Mouse (Mus musculus) embryonic facial prominence, embryonic 12.5 days (tissue): Measurements from ENCODE around the gene Fkbp6. TPM values are rescaled to one million over a fixed set of nuclear protein-coding genes. Genes with fewer than 3 reads are reported as not detected.

Experiments
- ATAC-seq: fragments of 200-750 bp; cut with Nextera tagmentation; 2 replicates; pipeline ENCODE4 v1.8.0; 2017; ENCODE audit not compliant: insufficient number of reproducible peaks, insufficient read depth, low FRiP score, low TSS enrichment
- H3K27ac ChIP-seq: fragments of 300-500 bp; sonication (generic); 2 replicates; pipeline ENCODE4 v1.5.1; 2016; ENCODE audit warnings: mild to moderate bottlenecking
- H3K27me3 ChIP-seq: fragments of 300-500 bp; sonication (generic); 2 replicates; pipeline ENCODE4 v1.6.1; 2016; ENCODE audit warnings: mild to moderate bottlenecking, moderate library complexity
- H3K36me3 ChIP-seq: fragments of 300-500 bp; sonication (generic); 2 replicates; pipeline ENCODE4 v1.6.1; 2016; ENCODE audit warnings: mild to moderate bottlenecking
- H3K4me1 ChIP-seq: fragments of 300-500 bp; sonication (generic); 2 replicates; pipeline ENCODE4 v1.6.1; 2016
- H3K4me2 ChIP-seq: fragments of 300-500 bp; sonication (generic); replicated peaks from 2 replicates; pipeline ENCODE4 v1.6.1; 2016; ENCODE audit warnings: mild to moderate bottlenecking, moderate library complexity
- H3K4me3 ChIP-seq: fragments of 300-500 bp; sonication (generic); 2 replicates; pipeline ENCODE4 v1.5.1; 2016; ENCODE audit warnings: mild to moderate bottlenecking
- H3K9ac ChIP-seq: fragments of 300-500 bp; sonication (generic); 2 replicates; pipeline ENCODE4 v1.6.1; 2016; ENCODE audit warnings: mild to moderate bottlenecking, moderate library complexity
- H3K9me3 ChIP-seq: fragments of 300-500 bp; sonication (generic); 2 replicates; pipeline ENCODE4 v1.6.1; 2016; ENCODE audit warnings: mild to moderate bottlenecking, moderate library complexity
- WGBS: fragments of 180-500 bp; shearing (Covaris S2); methylation state at CpG from one replicate; pipeline ENCODE4 v1.1.7; 2016; 5-methylcytosine and 5-hydroxymethylcytosine counted together
- polyA plus RNA-seq: library from polyadenylated mRNA; unstranded; fragments of >200 nt; fragmentation: Nextera tagmentation; extraction: Ambion mirVana; gene quantifications from 2 replicates; pipeline ENCODE4 v1.2.1, GENCODE M21; 2016

Fkbp6 gene
- polyA plus RNA-seq, 1 experiment from 2014 or later, result not detected

- H3K9ac ChIP-seq, result no peak overlapping the region
- no peak overlapping the region for H3K4me3 ChIP-seq
- no peaks in the 10 kb centered on the region for H3K9me3 ChIP-seq
- H3K4me1 ChIP-seq, result no peaks in the 10 kb centered on the region
- 45% methylated on average over 10 of the region's 10 CpGs for WGBS
- no peak overlapping the region for H3K4me2 ChIP-seq
- H3K27me3 ChIP-seq, result no peaks in the 10 kb centered on the region
- no peak for ATAC-seq
- H3K27ac ChIP-seq, result no peak overlapping the region
- no peaks in the 10 kb centered on the region for H3K36me3 ChIP-seq
These were observed 43.4 kb downstream of the Fkbp6 start for GRCm38 (mm10) chr5:135306321-135306965.

- H3K27ac ChIP-seq, result no peak overlapping the region
- H3K27me3 ChIP-seq, result no peaks in the 10 kb centered on the region
- H3K4me3 ChIP-seq, result no peak overlapping the region
- no peak overlapping the region for H3K4me2 ChIP-seq
- ATAC-seq, result no peak
- H3K36me3 ChIP-seq, result no peaks in the 10 kb centered on the region
- 77% methylated on average over 3 of the region's 3 CpGs for WGBS
- H3K9ac ChIP-seq, result no peak overlapping the region
- H3K4me1 ChIP-seq, result no peaks in the 10 kb centered on the region
- H3K9me3 ChIP-seq, result no peaks in the 10 kb centered on the region
These were observed 47.4 kb downstream of the Fkbp6 start for GRCm38 (mm10) chr5:135302454-135302853.

- Histone ChIP-seq H3K4me1 (no peaks in the 10 kb centered on the region), H3K9me3 (no peaks in the 10 kb centered on the region), H3K27ac (no peak overlapping the region), H3K36me3 (no peaks in the 10 kb centered on the region), H3K4me3 (no peak overlapping the region), H3K9ac (no peak overlapping the region), H3K4me2 (no peak overlapping the region), H3K27me3 (no peaks in the 10 kb centered on the region)
- 36% methylated on average over 3 of the region's 3 CpGs for WGBS
- ATAC-seq, result no peak
These were observed 47.9 kb downstream of the Fkbp6 start for GRCm38 (mm10) chr5:135301916-135302315.

- no peak overlapping the region for H3K9ac ChIP-seq
- H3K9me3 ChIP-seq, result no peaks in the 10 kb centered on the region
- no peak overlapping the region for H3K4me2 ChIP-seq
- no peak for ATAC-seq
- H3K4me1 ChIP-seq, result no peaks in the 10 kb centered on the region
- WGBS, result 74% methylated on average over 2 of the region's 2 CpGs
- no peaks in the 10 kb centered on the region for H3K27me3 ChIP-seq
- no peak overlapping the region for H3K4me3 ChIP-seq
- H3K36me3 ChIP-seq, result no peaks in the 10 kb centered on the region
- H3K27ac ChIP-seq, result no peak overlapping the region
These were observed 57.8 kb downstream of the Fkbp6 start for GRCm38 (mm10) chr5:135292001-135292400.

GRCm38 (mm10) chr5:135291193-135291592 is 58.7 kb downstream of the Fkbp6 start:
- Histone ChIP-seq H3K9me3 (no peaks in the 10 kb centered on the region), H3K36me3 (no peaks in the 10 kb centered on the region), H3K9ac (no peak overlapping the region), H3K4me2 (no peak overlapping the region), H3K4me1 (no peaks in the 10 kb centered on the region), H3K27me3 (no peaks in the 10 kb centered on the region), H3K27ac (no peak overlapping the region), H3K4me3 (no peak overlapping the region)
- 23% methylated on average over 4 of the region's 4 CpGs for WGBS
- no peak for ATAC-seq

- H3K4me1 ChIP-seq, result no peaks in the 10 kb centered on the region
- H3K36me3 ChIP-seq, result no peaks in the 10 kb centered on the region
- H3K9me3 ChIP-seq, result no peaks in the 10 kb centered on the region
- 81% methylated on average over 6 of the region's 6 CpGs for WGBS
- no peak overlapping the region for H3K4me3 ChIP-seq
- ATAC-seq, result no peak
- H3K4me2 ChIP-seq, result no peak overlapping the region
- H3K9ac ChIP-seq, result no peak overlapping the region
- H3K27me3 ChIP-seq, result no peaks in the 10 kb centered on the region
- H3K27ac ChIP-seq, result no peak overlapping the region
These were observed 59.1 kb downstream of the Fkbp6 start for GRCm38 (mm10) chr5:135290703-135291102.

GRCm38 (mm10) chr5:135286926-135287325 is 62.9 kb downstream of the Fkbp6 start:
- no peak overlapping the region for H3K4me3 ChIP-seq
- H3K36me3 ChIP-seq, result no peaks in the 10 kb centered on the region
- 76% methylated on average over 5 of the region's 5 CpGs for WGBS
- no peak for ATAC-seq
- no peak overlapping the region for H3K27ac ChIP-seq
- no peak overlapping the region for H3K9ac ChIP-seq
- H3K27me3 ChIP-seq, result no peaks in the 10 kb centered on the region
- H3K4me2 ChIP-seq, result no peak overlapping the region
- H3K4me1 ChIP-seq, result no peaks in the 10 kb centered on the region
- H3K9me3 ChIP-seq, result no peaks in the 10 kb centered on the region

GRCm38 (mm10) chr5:135286185-135286584 is 63.7 kb downstream of the Fkbp6 start:
- no peak overlapping the region for H3K27ac ChIP-seq
- WGBS, result 2% methylated on average over 6 of the region's 6 CpGs
- peak; percentile 66 for ATAC-seq
- H3K27me3 ChIP-seq, result no peaks in the 10 kb centered on the region
- no peaks in the 10 kb centered on the region for H3K36me3 ChIP-seq
- H3K9ac ChIP-seq, result no peak overlapping the region
- H3K4me2 ChIP-seq, result no peak overlapping the region
- H3K9me3 ChIP-seq, result no peaks in the 10 kb centered on the region
- no peaks in the 10 kb centered on the region for H3K4me1 ChIP-seq
- H3K4me3 ChIP-seq, result no peak overlapping the region

GRCm38 (mm10) chr5:135285211-135285610 is 64.6 kb downstream of the Fkbp6 start:
- Histone ChIP-seq H3K27me3 (no peaks in the 10 kb centered on the region), H3K4me2 (no peak overlapping the region), H3K4me1 (no peaks in the 10 kb centered on the region), H3K9ac (no peak overlapping the region), H3K9me3 (no peaks in the 10 kb centered on the region), H3K27ac (no peak overlapping the region), H3K4me3 (no peak overlapping the region), H3K36me3 (no peaks in the 10 kb centered on the region)
- 74% methylated on average over 3 of the region's 3 CpGs for WGBS
- ATAC-seq, result no peak

- WGBS, result 73% methylated on average over 9 of the region's 9 CpGs
- peaks cover under 1% of the 10 kb centered on the region; the same call in 1 of the 2 replicates for H3K4me1 ChIP-seq
These were observed 69.6 kb downstream of the Fkbp6 start for GRCm38 (mm10) chr5:135280226-135280625.

GRCm38 (mm10) chr5:135276597-135276996 is 73.2 kb downstream of the Fkbp6 start:
- no peaks in the 10 kb centered on the region for H3K9me3 ChIP-seq
- 4% methylated on average over 32 of the region's 36 CpGs for WGBS
- H3K27ac ChIP-seq, result peak overlapping the region; percentile 4; the same call in 1 of the 2 replicates
- peak overlapping the region; percentile 29 for H3K4me3 ChIP-seq
- peaks cover 11% of the 10 kb centered on the region for H3K4me1 ChIP-seq
- no peak for ATAC-seq
- H3K36me3 ChIP-seq, result no peaks in the 10 kb centered on the region
- peak overlapping the region; percentile 43; the same call in 1 of the 2 replicates for H3K9ac ChIP-seq
- H3K27me3 ChIP-seq, result peaks cover 3% of the 10 kb centered on the region
- H3K4me2 ChIP-seq, result peak overlapping the region; percentile 45

More at GRCm38 (mm10) chr5:135280226-135280625, 69.6 kb downstream of the Fkbp6 start:
- no peak for ATAC-seq
- no peaks in the 10 kb centered on the region for H3K36me3 ChIP-seq
- H3K27me3 ChIP-seq, result peaks cover 3% of the 10 kb centered on the region
- no peaks in the 10 kb centered on the region for H3K9me3 ChIP-seq
- no peak overlapping the region for H3K9ac ChIP-seq
- no peak overlapping the region for H3K27ac ChIP-seq
- no peak overlapping the region for H3K4me2 ChIP-seq
- no peak overlapping the region for H3K4me3 ChIP-seq

GRCm38 (mm10) chr5:135274663-135275396 is 75.0 kb downstream of the Fkbp6 start:
- H3K27me3 ChIP-seq, result peaks cover 3% of the 10 kb centered on the region
- 0 out of 2 replicates have a peak, but pooled peaks have one; percentile 31 for ATAC-seq
- no peak overlapping the region; the same call in 1 of the 2 replicates for H3K9ac ChIP-seq
- peaks cover 11% of the 10 kb centered on the region for H3K4me1 ChIP-seq
- H3K4me3 ChIP-seq, result 0 out of 2 replicates have a peak overlapping the region, but pooled peaks have one; percentile 5
- no peaks in the 10 kb centered on the region for H3K36me3 ChIP-seq
- peak overlapping the region; percentile 84 for H3K27ac ChIP-seq
- 10% methylated on average over 15 of the region's 15 CpGs for WGBS
- H3K4me2 ChIP-seq, result peak overlapping the region; percentile 34
- H3K9me3 ChIP-seq, result no peaks in the 10 kb centered on the region
